Mouse (Mus musculus): ENCODE data around the gene Trim7.
A peak's percentile ranks its signal among the peaks of the same experiment; 100 is the strongest.

DNA sequence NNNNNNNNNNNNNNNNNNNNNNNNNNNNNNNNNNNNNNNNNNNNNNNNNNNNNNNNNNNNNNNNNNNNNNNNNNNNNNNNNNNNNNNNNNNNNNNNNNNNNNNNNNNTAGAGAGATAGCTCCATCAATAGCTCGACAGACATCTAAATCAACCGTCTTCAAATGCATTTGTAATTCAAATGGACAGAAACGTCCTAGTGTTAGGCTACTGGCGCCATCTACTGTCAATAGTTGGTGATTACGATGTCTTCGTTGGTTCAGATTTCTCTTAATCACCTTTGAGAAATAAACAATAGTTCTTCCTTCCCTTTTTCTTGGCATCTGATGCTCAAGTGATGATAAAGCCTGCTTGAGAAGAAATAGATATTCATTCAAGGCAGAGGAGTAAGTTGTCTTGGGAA lies 33.1 kb downstream of the Trim7 start:
- TF ChIP-seq CTCF (conservative IDR thresholded peaks at IDR 0.05; ENCODE audit: low read length) = peak; percentile 70
- TF ChIP-seq POU5F1 (IDR thresholded peaks at IDR 0.05; ENCODE audit: borderline replicate concordance, low read length) = no peak
